Mouse (Mus musculus): ENCODE measurements around the gene Slc30a7. TPM values are rescaled to one million over a fixed set of nuclear protein-coding genes. Genes with fewer than 3 reads are reported as not detected.

Slc30a7 gene
- polyA plus RNA-seq, 1 experiment: 7.8 TPM

- Histone ChIP-seq H3K27ac (ENCODE audit: insufficient read depth, low read length) (peak overlapping the region; percentile 68), H3K4me1 (ENCODE audit: control insufficient read depth, insufficient read depth, insufficient read length) (peaks cover 2% of the 10 kb centered on the region; the same call in 1 of the 2 replicates), H3K4me3 (ENCODE audit: extremely low read depth, insufficient read depth, insufficient read length) (no peak overlapping the region), H3K27me3 (ENCODE audit: control insufficient read depth, insufficient read depth, low read length) (no peaks in the 10 kb centered on the region), H3K36me3 (ENCODE audit: control insufficient read depth, insufficient read depth, low read length) (peaks cover 22% of the 10 kb centered on the region)
- no peak for DNase-seq (ENCODE audit: low read depth in 1 of 2, low spot score in 2 of 2)
- TF ChIP-seq CTCF (IDR thresholded peaks at IDR 0.05; ENCODE audit: extremely low read depth, insufficient read depth, insufficient read length, insufficient replicate concordance): no peak
- TF ChIP-seq POLR2A (IDR thresholded peaks at IDR 0.05; ENCODE audit: low read depth, low read length): no peak
- 88% methylated on average over 10 of the region's 10 CpGs for WGBS
These were observed 32.2 kb downstream of the Slc30a7 start for GRCm38 (mm10) chr3:115974995-115975394.

- WGBS: 70% methylated on average over 6 of the region's 6 CpGs
- Histone ChIP-seq H3K36me3 (ENCODE audit: control insufficient read depth, insufficient read depth, low read length) (peaks cover 18% of the 10 kb centered on the region), H3K4me3 (ENCODE audit: extremely low read depth, insufficient read depth, insufficient read length) (no peak overlapping the region), H3K4me1 (ENCODE audit: control insufficient read depth, insufficient read depth, insufficient read length) (peaks cover 3% of the 10 kb centered on the region; the same call in 1 of the 2 replicates), H3K27ac (ENCODE audit: insufficient read depth, low read length) (peak overlapping the region; percentile 89), H3K27me3 (ENCODE audit: control insufficient read depth, insufficient read depth, low read length) (no peaks in the 10 kb centered on the region)
- no peak for TF ChIP-seq CTCF (IDR thresholded peaks at IDR 0.05; ENCODE audit: extremely low read depth, insufficient read depth, insufficient read length, insufficient replicate concordance)
- no peak for TF ChIP-seq POLR2A (IDR thresholded peaks at IDR 0.05; ENCODE audit: low read depth, low read length)
- peak; percentile 31 to 41 for DNase-seq (ENCODE audit: low read depth in 1 of 2, low spot score in 2 of 2)
These were observed 33.0 kb downstream of the Slc30a7 start for GRCm38 (mm10) chr3:115974228-115974627.

GRCm38 (mm10) chr3:115971891-115972646, 35.1 kb downstream of the Slc30a7 start:
- TF ChIP-seq POLR2A (IDR thresholded peaks at IDR 0.05; ENCODE audit: low read depth, low read length) (no peak), CTCF (IDR thresholded peaks at IDR 0.05; ENCODE audit: extremely low read depth, insufficient read depth, insufficient read length, insufficient replicate concordance) (no peak)
- peak in 1 of 2 experiments; percentile 62 for DNase-seq (ENCODE audit: low read depth in 1 of 2, low spot score in 2 of 2)
- Histone ChIP-seq H3K4me3 (ENCODE audit: extremely low read depth, insufficient read depth, insufficient read length) (no peak overlapping the region), H3K36me3 (ENCODE audit: control insufficient read depth, insufficient read depth, low read length) (peaks cover 11% of the 10 kb centered on the region), H3K27ac (ENCODE audit: insufficient read depth, low read length) (peak overlapping the region; percentile 85), H3K4me1 (ENCODE audit: control insufficient read depth, insufficient read depth, insufficient read length) (peaks cover 6% of the 10 kb centered on the region; the same call in 1 of the 2 replicates), H3K27me3 (ENCODE audit: control insufficient read depth, insufficient read depth, low read length) (no peaks in the 10 kb centered on the region)
- WGBS: 79% methylated on average over 14 of the region's 14 CpGs

GRCm38 (mm10) chr3:115971045-115971785, 36.0 kb downstream of the Slc30a7 start:
- DNase-seq (ENCODE audit: low read depth in 1 of 2, low spot score in 2 of 2): no peak
- 87% methylated on average over 20 of the region's 20 CpGs for WGBS
- H3K27me3 ChIP-seq (ENCODE audit: control insufficient read depth, insufficient read depth, low read length): no peaks in the 10 kb centered on the region
- peaks cover 6% of the 10 kb centered on the region; the same call in 1 of the 2 replicates for H3K4me1 ChIP-seq (ENCODE audit: control insufficient read depth, insufficient read depth, insufficient read length)
- H3K4me3 ChIP-seq (ENCODE audit: extremely low read depth, insufficient read depth, insufficient read length): no peak overlapping the region
- no peak for TF ChIP-seq CTCF (IDR thresholded peaks at IDR 0.05; ENCODE audit: extremely low read depth, insufficient read depth, insufficient read length, insufficient replicate concordance)
- TF ChIP-seq POLR2A (IDR thresholded peaks at IDR 0.05; ENCODE audit: low read depth, low read length): no peak
- H3K27ac ChIP-seq (ENCODE audit: insufficient read depth, low read length): peak overlapping the region; percentile 85
- H3K36me3 ChIP-seq (ENCODE audit: control insufficient read depth, insufficient read depth, low read length): peaks cover 8% of the 10 kb centered on the region

- Histone ChIP-seq H3K4me3 (ENCODE audit: extremely low read depth, insufficient read depth, insufficient read length) (no peak overlapping the region), H3K27ac (ENCODE audit: insufficient read depth, low read length) (no peak overlapping the region; the same call in 1 of the 2 replicates), H3K27me3 (ENCODE audit: control insufficient read depth, insufficient read depth, low read length) (no peaks in the 10 kb centered on the region), H3K4me1 (ENCODE audit: control insufficient read depth, insufficient read depth, insufficient read length) (peaks cover 6% of the 10 kb centered on the region; the same call in 1 of the 2 replicates), H3K36me3 (ENCODE audit: control insufficient read depth, insufficient read depth, low read length) (peaks cover 5% of the 10 kb centered on the region)
- DNase-seq (ENCODE audit: low read depth in 1 of 2, low spot score in 2 of 2): no peak
- no peak for TF ChIP-seq CTCF (IDR thresholded peaks at IDR 0.05; ENCODE audit: extremely low read depth, insufficient read depth, insufficient read length, insufficient replicate concordance)
- 92% methylated on average over 10 of the region's 10 CpGs for WGBS
These were observed 38.3 kb downstream of the Slc30a7 start for GRCm38 (mm10) chr3:115968745-115969530.

- DNase-seq (ENCODE audit: low read depth in 1 of 2, low spot score in 2 of 2): no peak
- no peak for TF ChIP-seq CTCF (IDR thresholded peaks at IDR 0.05; ENCODE audit: extremely low read depth, insufficient read depth, insufficient read length, insufficient replicate concordance)
- TF ChIP-seq POLR2A (IDR thresholded peaks at IDR 0.05; ENCODE audit: low read depth, low read length): no peak
- no peak overlapping the region for H3K4me3 ChIP-seq (ENCODE audit: extremely low read depth, insufficient read depth, insufficient read length)
- no peak overlapping the region for H3K27ac ChIP-seq (ENCODE audit: insufficient read depth, low read length)
- 0 out of 2 replicates have a peak, but pooled peaks cover 1% of the 10 kb centered on the region for H3K4me1 ChIP-seq (ENCODE audit: control insufficient read depth, insufficient read depth, insufficient read length)
- no peaks in the 10 kb centered on the region for H3K27me3 ChIP-seq (ENCODE audit: control insufficient read depth, insufficient read depth, low read length)
- WGBS: 96% methylated on average over 5 of the region's 5 CpGs
- H3K36me3 ChIP-seq (ENCODE audit: control insufficient read depth, insufficient read depth, low read length): peaks cover 3% of the 10 kb centered on the region; the same call in 1 of the 2 replicates
These were observed 43.1 kb downstream of the Slc30a7 start for GRCm38 (mm10) chr3:115964071-115964470.
